Mouse (Mus musculus) lung, adult 2 months (tissue): ENCODE data around the gene Rps6ka2.

Experiments used
- CTCF ChIP-seq: fragments of 200-500 bp; IDR thresholded peaks from 2 replicates; pipeline ENCODE4 v1.5.1; 2011; ENCODE audit warnings: mild to moderate bottlenecking, low read length, control low read depth; ENCODE audit not compliant: insufficient read depth
- POLR2A ChIP-seq: fragments of 200-500 bp; IDR thresholded peaks from 2 replicates; pipeline ENCODE4 v1.6.1; 2011; ENCODE audit warnings: low read depth, mild to moderate bottlenecking, control low read depth, low read length, borderline replicate concordance; ENCODE audit errors: extremely low read depth

GRCm38 (mm10) chr17:7138186-7138925, 31.6 kb upstream of the Rps6ka2 start:
- TF ChIP-seq CTCF (no peak), POLR2A (no peak)
